Mouse (Mus musculus): ENCODE data around the gene Hspa5. TPM values are rescaled to one million over a fixed set of nuclear protein-coding genes. Genes with fewer than 3 reads are reported as not detected.
"Not testable (repeated sequence)": the region's sequence is repeated elsewhere in the genome, so short reads cannot be mapped to it uniquely, and the experiment has no call there.

The Hspa5 gene
- total RNA-seq, 1 experiment from 2014 or later: 414 TPM

DNA sequence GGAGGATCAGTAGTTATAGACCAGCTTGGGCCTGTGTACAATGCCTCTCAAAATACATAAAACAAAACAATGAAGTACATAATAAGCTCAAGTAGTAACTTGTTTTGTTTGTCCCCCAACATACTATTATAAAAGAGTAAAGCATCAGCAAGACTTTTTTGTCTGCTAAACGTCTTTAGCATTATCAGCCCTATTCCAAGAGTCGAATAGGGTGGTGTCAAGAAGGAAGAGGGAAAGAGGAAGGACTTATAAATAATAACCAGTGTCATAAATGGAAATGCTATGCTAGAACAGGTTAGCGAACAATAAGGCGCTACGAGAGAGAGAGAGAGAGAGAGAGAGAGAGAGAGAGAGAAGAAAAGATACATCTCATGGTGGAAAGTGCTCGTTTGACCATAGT is 819 bp upstream of the Hspa5 start:
- no peak for DNase-seq

DNA sequence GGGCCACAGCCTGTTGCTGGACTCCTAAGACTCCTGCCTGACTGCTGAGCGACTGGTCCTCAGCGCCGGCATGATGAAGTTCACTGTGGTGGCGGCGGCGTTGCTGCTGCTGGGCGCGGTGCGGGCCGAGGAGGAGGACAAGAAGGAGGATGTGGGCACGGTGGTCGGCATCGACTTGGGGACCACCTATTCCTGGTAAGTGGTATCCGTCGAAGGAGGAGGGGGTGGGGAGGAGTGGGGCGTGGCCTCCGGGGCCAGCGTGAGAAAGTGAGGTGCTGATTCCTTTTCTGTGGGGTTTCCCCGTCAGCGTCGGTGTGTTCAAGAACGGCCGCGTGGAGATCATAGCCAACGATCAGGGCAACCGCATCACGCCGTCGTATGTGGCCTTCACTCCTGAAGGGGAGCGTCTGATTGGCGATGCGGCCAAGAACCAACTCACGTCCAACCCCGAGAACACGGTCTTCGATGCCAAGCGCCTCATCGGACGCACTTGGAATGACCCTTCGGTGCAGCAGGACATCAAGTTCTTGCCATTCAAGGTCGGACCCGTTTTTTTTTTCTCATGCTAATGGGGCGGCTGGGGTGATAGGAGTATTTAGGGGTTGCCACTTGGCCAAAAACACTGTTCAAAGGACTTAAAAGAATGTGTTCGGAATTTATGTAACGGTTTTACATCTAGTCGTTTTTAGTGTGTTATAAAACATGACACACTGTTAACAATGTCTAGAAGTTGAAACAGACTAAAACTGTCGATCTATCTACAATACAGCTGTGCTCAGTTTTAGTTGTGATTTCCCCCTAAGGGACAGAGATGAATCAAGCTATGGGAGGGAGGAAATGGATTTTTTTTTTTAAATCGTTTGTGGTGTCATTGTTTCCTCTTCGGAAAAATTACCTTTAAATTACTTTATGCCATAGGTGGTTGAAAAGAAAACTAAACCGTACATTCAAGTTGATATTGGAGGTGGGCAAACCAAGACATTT is 774 bp downstream of the Hspa5 start:
- peak; percentile 41 for DNase-seq

DNA sequence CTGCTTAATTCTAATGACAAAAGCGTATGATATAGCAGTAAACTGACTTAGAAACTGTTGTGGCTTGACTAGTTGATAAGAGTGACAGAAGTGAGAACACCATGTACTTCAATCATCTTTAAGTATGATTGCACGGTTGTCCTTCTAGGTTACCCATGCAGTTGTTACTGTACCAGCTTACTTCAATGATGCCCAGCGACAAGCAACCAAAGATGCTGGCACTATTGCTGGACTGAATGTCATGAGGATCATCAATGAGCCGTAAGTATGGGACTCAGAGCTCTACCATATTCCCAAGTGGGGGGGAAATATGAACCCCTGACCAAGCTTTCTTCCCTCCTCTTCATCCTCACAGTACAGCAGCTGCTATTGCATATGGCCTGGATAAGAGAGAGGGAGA is 1.9 kb downstream of the Hspa5 start:
- no peak for DNase-seq

DNA sequence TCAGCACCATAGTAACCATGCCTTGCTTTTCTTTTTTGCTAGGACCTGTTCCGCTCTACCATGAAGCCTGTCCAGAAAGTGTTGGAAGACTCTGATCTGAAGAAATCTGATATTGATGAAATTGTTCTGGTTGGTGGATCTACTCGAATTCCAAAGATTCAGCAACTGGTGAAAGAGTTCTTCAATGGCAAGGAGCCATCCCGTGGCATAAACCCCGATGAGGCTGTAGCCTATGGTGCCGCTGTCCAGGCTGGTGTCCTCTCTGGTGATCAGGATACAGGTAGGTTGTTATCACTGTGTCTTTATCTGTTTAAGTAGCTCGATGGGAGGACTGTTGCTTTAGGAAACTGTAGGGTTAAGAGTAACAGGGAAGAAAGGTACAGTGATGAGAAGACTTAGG is 2.7 kb downstream of the Hspa5 start:
- DNase-seq: no peak

DNA sequence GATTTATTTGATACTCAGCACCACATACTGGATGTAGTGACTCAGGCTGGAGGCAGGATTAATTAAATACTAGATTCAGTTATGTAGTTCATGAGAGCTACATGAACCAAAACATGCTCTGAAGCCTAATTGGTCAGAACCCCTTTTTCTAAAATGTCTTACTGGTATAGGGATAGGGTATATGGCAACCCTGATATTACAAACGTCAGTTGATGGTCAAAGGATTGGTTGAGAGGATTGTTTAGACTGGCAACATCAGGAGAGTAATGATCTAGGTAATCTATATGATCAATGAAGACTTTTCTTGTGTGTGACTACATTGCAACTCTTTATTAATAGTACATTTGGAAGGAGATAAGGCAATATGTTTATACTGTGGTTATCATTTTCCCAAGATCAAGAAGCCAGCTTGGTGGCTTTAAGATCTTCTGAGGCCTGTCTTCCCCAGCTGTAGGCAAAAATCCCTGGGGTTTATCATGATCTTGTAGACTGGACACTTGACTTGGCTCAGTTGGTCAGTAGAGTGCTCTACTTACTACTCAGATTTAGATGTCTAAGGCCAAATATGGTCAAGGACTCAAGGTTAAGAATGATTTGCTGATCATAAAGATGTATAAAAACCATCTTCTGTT is 5.6 kb downstream of the Hspa5 start:
- DNase-seq: no peak

DNA sequence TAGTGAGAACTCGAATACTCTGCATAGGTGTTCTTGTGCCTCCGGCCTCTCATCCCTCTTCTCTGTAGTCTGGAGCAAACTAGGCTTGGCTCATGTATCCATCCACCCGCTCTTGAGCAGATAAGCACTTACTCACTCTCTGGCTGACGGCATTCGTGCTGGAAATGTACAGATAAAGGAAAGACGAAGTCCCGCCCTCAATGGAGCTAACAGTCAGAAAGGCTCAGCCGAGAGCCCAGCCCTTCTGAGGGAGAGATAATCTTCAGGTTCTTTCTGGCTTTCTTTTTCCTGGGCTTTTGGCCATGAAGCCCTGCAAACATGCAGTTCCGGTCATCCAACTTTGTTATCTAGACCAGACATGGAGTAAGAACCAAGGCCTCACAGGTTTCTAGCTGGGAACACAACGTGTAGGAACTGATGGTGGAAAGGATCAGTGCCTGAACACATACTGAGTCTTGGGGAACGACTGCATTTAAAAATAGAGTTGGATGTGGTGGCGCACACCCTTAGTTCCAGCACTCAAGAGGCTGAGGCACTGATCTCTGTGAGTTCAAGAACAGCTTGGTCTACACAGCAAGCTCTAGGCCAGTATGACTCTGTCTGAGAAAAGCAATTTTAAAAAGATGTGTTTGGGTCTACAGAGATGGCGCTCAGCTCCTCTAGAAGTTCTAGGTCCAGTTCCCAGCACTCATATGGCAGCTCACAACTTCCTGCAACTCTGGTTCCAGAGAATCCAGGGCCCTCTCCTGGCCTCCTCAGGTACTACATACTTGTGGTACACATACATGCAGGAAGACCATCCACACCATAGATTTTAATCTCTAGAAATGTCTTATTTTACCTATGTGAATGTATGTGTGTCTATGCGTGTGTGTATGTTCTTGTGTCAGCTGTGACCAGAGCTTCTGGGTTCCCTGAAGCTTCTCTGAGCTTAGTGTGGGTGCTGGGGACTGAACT is 11.6 kb downstream of the Hspa5 start:
- no peak for DNase-seq

DNA sequence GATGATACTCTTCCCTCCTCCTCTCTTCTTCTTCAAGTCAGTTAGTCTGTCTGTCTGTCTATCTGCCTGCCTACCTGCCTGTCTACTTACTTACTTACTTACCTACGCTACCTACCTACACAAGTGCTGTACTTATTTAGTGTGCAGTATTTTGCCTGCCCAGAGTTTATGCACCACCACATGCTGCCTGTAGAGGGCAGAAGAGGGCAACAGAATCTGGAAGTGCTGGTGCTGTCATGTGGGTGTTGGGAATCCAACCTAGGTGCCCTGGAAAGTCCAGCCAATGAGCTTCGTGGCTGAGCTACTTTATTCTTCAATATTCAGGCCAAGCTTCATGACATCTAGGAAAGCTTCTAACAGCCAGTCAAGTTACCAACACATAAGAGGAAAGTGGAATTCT is 12.3 kb downstream of the Hspa5 start:
- DNase-seq: peak; percentile 38

DNA sequence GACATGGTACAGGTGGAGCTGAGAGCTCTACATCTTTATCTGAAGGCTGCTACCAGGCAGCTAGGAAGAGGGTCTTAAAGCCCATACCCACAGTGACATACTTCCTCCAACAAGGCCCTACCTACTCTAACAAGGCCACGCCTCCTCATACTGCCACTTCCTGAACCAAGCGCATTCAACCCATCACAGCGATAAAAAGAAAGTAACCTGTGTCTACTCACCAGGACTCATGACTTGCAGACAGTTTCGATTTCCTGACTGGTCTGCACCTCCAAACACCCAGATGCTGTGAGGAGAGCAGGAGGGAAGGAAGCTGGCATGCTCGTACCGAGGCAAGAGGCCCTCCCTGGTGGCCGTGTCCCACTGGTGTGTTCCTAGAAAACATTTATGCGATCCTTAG is 18.5 kb downstream of the Hspa5 start:
- DNase-seq: no peak

DNA sequence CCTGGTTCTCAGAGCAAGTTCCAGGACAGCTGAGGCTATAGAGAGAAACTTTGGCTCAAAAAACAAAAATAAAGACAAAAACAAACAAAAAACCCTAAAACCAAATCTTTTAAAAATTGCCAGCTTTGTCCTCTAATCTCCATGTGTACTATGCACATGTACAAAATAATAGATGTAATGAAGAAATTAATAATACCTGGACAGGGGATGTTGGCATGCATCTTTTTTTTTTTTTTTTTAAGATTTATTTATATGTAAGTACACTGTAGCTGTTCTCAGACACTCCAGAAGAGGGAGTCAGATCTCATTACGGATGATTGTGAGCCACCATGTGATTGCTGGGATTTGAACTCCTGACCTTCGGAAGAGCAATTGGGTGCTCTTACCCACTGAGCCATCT is 20.8 kb downstream of the Hspa5 start:
- not testable (repeated sequence) for DNase-seq

DNA sequence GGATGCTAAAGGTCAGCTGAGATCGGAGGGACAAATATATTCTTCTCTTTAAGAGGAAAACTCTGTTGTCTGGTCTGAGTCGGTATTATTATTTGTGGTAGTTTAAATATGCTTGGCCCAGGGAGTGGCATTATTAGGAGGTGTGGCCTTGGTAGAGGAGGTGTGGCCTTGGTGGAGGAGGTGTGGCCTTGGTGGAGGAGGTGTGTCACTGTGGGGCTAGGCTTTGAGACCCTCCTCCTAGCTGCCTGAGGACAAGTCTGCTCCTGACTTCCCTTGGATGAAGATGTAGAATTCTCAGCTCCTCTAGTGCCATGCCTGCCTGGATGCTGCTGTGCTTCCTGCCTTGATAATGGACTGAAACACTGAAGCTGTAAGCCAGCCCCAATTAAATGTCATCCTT is 22.7 kb downstream of the Hspa5 start:
- DNase-seq: no peak

DNA sequence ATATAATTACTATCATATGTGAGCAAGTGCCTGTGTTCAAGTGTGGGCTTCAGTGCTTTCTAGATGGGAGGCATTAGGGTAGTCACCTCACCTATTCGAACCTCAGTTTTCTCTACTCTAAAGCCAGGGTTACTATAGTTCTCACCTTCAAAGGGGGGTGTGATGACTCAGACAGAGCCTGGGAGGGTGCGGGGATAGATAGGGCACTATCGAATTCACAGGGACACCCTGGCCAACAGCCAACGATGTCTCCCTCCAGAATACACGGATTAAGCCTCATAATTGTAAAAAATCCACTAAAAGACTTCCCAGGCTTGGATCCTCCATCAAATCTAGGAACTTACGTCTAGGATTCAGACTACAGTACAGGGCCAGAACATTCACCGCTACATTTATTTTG is 23.7 kb downstream of the Hspa5 start:
- DNase-seq: no peak

DNA sequence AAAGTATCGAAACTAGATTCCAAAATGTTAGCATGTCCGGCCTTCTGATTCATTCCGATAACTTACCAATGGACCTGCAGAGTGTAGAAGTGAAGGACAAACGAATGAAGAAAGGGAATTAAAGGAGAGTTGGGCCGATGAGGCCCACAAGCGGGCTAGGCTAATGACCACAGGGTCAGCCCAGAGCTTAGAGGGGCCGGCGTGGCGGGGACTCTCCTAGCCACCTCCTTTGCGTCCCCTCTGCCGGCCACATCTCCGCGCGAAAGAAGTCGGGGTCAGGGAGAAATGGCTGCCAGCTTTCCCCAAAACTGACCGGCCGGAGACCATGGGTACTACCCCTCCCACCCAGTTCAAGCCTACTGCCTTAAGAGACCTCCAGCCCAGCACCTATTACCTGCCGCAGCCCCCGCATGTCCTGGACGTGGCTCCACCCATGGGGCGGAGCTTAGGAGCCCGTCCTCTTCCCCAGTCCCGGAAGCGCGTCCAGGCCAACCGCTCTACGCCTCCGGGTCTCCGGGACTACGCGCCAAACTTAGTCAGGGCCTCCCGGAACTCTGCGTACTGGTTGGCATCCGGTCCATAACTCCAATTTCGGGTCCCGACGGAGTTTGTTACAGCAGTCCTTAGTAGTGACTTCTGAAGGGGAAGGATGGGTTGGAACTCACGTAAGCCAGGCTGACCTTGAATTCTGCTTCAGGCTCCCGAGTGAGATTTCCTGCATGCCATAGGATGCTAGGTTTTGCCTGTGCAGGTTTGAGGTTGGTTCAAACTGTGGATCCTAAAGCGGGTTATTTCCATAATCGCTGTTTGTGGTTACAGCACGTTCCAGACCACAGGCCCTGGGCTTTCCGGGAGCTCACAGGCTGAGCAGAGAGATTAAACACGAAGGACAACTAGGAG is 27.8 kb downstream of the Hspa5 start, which contains the start of gene Rabepk:
Rabepk (minus strand) TSS at position 556 of the 900 bp plus-strand sequence.
- DNase-seq: peak; percentile 84

DNA sequence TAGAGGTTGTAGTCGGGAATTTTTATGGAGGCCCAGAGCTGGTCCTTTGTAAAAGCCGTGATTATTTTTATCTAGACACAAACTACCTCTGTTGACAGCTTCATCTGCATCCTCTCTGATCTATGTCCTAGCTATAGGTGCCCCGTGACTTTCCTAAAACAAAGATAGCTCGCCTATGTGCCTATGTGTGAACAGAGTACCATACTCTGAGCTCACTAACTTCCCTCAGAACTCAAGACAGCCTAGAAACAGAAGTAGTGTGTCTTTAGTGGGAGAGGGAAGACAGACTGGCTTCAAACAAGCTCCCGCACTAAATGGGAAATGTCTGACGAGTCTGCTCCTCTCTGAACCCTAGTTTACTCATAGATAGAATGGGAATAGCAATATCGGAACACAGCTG is 28.6 kb downstream of the Hspa5 start:
- DNase-seq: no peak

DNA sequence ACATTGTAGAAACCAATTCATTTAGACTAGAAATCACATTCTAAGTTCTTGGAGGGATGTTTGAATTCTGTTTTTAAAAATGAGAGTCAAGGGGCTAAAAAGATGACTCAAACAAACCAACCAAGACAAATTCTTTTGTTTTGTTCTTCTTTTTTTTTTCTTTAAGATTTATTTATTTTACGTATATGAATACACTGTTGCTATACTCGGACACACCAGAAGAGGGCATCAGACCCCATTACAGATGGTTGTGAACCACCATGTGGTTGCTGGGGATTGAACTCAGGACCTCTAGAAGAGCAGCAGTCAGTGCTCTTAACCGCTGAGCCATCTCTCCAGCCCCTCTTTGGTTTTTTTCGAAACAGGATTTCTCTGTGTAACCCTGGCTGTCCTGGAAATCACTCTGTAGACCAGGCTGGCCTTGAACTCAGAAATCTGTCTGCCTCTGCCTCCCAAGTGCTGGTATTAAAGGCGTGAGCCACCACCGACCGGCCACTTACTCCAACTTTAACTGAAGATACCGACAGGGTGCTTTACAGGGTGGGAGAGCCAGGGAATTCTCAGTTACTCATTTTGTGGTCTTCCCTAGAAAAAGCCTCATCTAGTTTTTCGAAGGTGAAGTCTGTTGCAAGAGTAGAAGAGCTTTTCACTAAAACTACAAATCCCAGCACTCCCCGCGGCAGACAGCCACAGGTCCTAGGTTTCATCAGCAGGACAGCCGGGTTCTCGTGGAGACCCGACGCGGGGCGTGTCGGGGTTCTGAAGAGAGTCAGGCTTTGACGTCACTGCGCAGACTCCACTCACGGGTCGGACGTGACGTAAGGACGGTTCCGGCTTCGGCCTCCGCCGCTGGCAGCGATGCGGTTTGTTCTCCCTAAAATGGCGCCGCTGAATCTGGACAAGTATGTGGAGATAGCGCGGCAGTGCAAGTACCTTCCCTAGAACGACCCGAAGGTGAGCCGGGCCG is 30.0 kb downstream of the Hspa5 start:
- DNase-seq: peak; percentile 94

DNA sequence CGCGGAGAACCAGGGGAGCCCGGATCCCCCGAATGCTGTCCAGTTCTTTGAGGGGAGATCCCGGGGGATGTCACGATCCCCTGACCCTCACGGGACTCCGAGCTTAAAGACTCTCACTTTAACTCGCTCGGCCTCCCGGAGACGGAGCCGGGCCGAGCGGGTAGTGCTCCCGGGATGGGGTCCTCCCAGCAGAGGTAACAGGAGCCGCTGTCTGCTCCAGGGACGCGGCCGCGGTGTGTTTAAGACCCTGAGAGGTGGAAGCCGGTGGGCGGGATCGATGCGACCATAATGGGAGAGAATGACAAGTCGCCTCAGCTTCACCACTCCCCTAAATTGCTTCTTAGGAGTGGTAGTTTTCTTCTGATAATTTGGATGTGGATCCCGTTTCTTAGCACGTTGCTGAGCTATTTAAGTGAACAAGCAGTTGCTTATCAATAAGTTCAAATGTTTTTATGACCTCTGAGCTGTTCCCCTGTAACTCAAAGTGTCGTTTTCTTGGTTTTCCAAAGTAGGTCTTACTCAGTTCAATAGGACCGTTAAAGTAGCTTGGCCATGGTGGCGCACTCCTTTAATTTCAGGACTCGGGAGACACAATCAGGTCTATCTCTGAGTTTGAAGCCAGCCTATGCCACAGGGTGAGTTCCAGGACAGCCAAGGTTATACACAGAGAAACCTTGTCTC is 30.9 kb downstream of the Hspa5 start:
- peak; percentile 23 for DNase-seq

DNA sequence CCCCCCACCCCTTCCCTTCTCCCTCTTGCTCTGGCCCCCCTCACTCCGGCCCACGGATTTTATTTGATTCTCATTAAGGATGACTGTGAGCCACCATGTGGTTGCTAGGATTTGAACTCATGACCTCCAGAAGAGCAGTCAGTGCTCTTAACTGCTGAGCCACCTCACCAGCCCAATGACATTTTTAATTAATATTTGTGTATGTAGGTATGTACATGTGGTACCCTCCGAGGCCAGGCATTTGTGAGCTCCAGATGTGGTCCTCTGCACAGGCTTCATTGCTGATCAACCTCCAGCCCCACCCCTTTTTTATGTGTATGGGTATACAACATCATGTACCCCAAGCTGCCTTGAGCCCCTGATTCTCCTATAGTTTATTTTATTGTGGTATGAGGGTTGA is 32.0 kb downstream of the Hspa5 start:
- no peak for DNase-seq

DNA sequence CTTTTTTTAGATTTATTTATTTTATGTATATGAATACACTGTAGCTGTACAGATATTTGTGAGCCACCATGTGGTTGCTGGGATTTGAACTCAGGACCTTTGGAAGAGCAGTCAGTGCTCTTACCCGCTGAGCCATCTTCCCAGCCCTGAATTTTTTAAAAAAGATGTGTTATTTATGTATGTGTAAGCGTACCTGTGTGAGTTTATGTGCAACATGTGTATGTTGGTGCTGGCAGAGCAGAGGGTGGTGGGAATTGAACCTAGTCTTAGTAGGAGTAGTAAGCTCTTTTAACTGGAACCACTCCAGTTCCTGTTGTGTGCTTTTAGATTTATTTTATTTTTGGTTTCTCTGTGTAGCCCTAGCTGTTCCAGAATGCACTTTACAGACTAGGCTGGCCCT is 32.4 kb downstream of the Hspa5 start:
- no peak for DNase-seq

DNA sequence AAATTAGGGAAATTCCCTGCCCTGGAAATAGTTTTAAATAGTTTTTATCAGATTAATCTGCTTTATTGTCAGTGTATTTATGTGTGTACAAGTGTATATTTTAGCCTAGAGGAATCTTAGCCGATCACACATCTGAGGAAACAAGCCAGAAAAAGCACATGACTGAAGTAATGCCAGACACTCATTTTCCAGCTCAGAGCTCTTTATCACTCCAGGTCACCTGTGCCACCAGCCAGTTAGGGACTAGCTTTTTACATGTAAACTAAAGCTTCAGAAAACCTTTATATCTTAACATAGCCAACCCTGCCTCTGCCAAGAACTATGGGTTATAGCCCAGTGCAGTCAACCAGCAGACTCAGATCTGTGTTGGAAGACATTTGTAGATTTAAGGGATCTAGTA is 33.0 kb downstream of the Hspa5 start:
- DNase-seq: no peak

DNA sequence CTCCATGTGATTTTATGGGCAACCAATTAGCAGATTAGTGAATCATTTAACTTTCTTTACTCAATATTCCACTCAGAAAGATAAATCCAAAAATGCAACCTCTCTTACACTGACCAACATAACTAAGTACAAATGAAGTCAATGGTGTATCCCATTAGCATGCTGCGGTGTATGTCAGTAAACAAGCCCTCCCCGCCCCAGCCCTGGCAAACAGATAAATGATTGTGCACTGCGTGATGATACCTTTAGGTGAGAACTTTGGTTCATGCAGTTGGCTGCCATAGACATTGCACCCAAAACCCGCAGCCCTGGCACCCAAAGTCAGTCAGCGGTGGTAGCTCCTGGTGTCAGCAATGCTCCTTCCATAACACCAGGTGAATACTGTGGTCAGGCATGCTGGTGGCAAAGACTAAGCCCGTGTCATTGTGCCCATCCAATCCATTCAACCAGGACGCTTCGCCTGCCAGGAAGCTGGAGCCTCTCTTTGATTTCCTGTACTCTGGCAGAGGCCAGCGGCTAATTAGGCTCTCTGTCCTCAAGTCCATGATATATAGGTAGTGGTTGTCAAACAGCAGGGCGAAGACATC is 33.7 kb downstream of the Hspa5 start:
- no peak for DNase-seq

All from adrenal gland, postnatal 25 days (tissue).